Mouse (Mus musculus): ENCODE measurements around the gene Aph1a. TPM values are rescaled to one million over a fixed set of nuclear protein-coding genes. Genes with fewer than 3 reads are reported as not detected.

The Aph1a gene
- polyA plus RNA-seq, 1 experiment from 2014 or later: 11.8 TPM

DNA sequence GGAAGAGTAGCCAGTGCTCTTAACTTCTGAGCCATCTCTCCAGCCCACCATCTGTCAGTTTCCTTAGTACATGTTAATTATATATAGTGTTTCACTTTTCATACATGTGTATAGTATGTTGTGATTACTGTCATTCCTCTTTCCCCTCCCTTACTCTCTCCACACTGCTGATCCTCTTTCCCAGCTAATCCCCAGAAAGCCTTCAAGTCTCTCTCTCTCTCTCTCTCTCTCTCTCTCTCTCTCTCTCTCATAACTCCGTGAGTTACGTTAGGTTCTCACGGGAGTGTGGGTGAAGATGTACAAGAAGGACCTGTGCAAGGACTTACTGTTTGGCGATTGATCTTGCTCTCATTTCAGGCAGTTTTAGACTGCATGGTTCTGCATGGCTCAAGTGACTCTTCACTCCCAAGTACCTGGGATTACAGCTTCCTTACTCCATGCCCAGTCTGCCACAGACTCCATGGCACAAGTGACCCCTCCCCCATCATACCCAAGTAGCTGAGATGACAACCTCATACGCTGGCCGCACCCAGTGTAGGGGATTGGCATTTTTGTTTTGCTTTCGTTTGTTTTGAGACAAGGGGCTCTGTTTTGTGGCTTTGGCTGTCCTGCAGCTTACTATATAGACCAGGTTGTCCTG, 39.5 kb downstream of the Aph1a start:
- 90% methylated on average over 7 of the region's 7 CpGs for WGBS (ENCODE audit: insufficient replicate concordance)
- no peak overlapping the region for H3K9ac ChIP-seq
- no peaks in the 10 kb centered on the region for H3K27me3 ChIP-seq
- no peak for ATAC-seq (ENCODE audit: insufficient read depth)
- no peak overlapping the region for H3K4me2 ChIP-seq
- H3K9me3 ChIP-seq (replicated peaks): no peaks in the 10 kb centered on the region
- H3K36me3 ChIP-seq (replicated peaks): peaks cover 50% of the 10 kb centered on the region
- no peak overlapping the region for H3K27ac ChIP-seq (replicated peaks)
- no peak overlapping the region for H3K4me3 ChIP-seq (replicated peaks)
- peaks cover 26% of the 10 kb centered on the region for H3K4me1 ChIP-seq (replicated peaks)

DNA sequence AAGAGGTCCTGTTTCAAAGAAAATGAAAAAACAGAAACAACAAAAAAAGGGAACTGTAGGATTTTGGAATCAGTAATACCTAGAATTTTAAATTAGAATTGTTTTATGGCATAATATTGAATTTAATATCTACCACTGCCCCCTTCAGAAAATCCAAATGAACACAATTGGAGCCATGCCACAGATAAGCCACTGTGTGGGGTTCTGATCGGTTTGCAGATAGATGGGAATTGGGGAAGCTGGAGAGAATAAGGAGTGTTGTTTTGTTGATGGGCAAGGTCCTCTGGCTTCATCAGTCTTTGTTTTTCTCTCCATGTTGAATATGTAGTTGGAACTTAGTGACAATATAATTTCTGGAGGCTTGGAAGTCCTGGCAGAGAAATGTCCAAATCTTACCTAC, 40.7 kb downstream of the Aph1a start:
- Histone ChIP-seq H3K36me3 (replicated peaks) (peaks cover 62% of the 10 kb centered on the region), H3K4me3 (replicated peaks) (no peak overlapping the region), H3K9ac (no peak overlapping the region), H3K27ac (replicated peaks) (no peak overlapping the region), H3K27me3 (no peaks in the 10 kb centered on the region), H3K4me2 (no peak overlapping the region), H3K4me1 (replicated peaks) (peaks cover 22% of the 10 kb centered on the region), H3K9me3 (replicated peaks) (no peaks in the 10 kb centered on the region)
- WGBS (ENCODE audit: insufficient replicate concordance): 76% methylated on average over 1 of the region's 1 CpGs
- no peak for ATAC-seq (ENCODE audit: insufficient read depth)

DNA sequence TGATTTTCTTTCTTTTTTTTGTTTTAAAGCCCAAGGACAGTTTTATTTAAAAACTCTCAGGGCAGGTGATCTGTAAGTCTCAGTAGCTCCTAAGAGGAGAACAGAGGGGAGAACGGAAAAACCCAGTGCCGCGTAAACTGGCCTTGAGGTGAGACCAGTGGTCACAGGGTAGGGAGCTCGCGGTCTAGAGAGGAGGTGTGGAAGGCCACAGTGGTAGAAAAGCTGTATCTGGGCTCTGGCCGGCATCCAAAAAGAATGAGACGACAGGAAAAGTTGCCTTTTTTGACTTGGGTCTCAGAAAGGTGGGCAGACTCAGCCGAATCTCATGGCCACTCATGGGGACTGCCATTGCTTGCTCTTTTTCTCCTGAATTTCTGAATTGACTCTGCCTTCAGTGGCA, 44.4 kb downstream of the Aph1a start:
- Histone ChIP-seq H3K9ac (no peak overlapping the region), H3K4me2 (no peak overlapping the region), H3K4me1 (replicated peaks) (no peaks in the 10 kb centered on the region; the same call in 1 of the 2 replicates), H3K9me3 (replicated peaks) (no peaks in the 10 kb centered on the region), H3K27me3 (no peaks in the 10 kb centered on the region), H3K36me3 (replicated peaks) (peaks cover 98% of the 10 kb centered on the region), H3K27ac (replicated peaks) (no peak overlapping the region), H3K4me3 (replicated peaks) (no peak overlapping the region)
- ATAC-seq (ENCODE audit: insufficient read depth): no peak
- WGBS (ENCODE audit: insufficient replicate concordance): 89% methylated on average over 8 of the region's 8 CpGs

DNA sequence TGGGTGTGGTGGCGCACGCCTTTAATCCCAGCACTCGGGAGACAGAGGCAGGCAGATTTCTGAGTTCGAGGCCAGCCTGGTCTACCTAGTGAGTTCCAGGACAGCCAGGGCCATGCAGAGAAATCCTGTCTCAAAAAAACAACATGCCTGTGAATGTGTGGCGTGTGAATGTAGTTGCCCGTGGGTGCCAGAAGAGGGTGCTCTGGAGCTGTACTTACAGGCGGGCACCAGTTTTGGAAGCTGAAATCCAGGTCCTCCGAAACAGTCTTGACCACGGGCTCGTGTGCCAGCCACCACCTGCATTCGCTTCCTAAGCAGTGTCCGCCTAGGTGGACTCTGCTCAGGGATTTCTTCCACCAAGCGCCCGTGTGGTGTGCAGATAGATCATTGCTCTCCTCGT, 45.1 kb downstream of the Aph1a start:
- no peak overlapping the region for H3K4me2 ChIP-seq
- no peaks in the 10 kb centered on the region for H3K27me3 ChIP-seq
- no peak for ATAC-seq (ENCODE audit: insufficient read depth)
- H3K27ac ChIP-seq (replicated peaks): no peak overlapping the region
- H3K4me3 ChIP-seq (replicated peaks): no peak overlapping the region
- no peaks in the 10 kb centered on the region; the same call in 1 of the 2 replicates for H3K4me1 ChIP-seq (replicated peaks)
- no peaks in the 10 kb centered on the region for H3K9me3 ChIP-seq (replicated peaks)
- 86% methylated on average over 15 of the region's 15 CpGs for WGBS (ENCODE audit: insufficient replicate concordance)
- H3K36me3 ChIP-seq (replicated peaks): peaks cover 98% of the 10 kb centered on the region
- no peak overlapping the region for H3K9ac ChIP-seq

DNA sequence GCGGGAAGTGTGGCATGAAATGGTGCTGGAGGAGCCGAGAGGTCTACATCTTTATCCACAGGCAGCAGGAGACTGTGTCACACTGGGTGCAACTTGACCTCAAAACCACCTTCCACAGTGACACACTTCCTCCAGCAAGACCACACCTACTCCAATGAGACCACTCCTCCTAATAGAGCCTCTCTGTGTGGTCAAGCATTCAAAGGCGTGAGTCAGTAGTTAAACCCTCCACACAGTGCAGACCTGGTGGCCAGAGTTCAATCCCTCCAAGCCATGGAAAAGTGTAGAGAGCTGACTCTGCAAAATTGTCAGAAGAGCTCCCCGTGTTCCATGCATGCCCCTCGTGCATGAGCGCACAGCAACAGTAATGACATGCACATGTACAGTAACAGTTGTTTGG, 49.0 kb downstream of the Aph1a start:
- H3K9ac ChIP-seq: no peak overlapping the region
- ATAC-seq (ENCODE audit: insufficient read depth): no peak
- no peaks in the 10 kb centered on the region; the same call in 1 of the 2 replicates for H3K4me1 ChIP-seq (replicated peaks)
- H3K9me3 ChIP-seq (replicated peaks): no peaks in the 10 kb centered on the region
- no peaks in the 10 kb centered on the region for H3K27me3 ChIP-seq
- H3K27ac ChIP-seq (replicated peaks): no peak overlapping the region
- peaks cover 96% of the 10 kb centered on the region for H3K36me3 ChIP-seq (replicated peaks)
- H3K4me3 ChIP-seq (replicated peaks): no peak overlapping the region
- whole genome bisulfite sequencing (ENCODE audit: insufficient replicate concordance): 76% methylated on average over 6 of the region's 6 CpGs
- H3K4me2 ChIP-seq: no peak overlapping the region

DNA sequence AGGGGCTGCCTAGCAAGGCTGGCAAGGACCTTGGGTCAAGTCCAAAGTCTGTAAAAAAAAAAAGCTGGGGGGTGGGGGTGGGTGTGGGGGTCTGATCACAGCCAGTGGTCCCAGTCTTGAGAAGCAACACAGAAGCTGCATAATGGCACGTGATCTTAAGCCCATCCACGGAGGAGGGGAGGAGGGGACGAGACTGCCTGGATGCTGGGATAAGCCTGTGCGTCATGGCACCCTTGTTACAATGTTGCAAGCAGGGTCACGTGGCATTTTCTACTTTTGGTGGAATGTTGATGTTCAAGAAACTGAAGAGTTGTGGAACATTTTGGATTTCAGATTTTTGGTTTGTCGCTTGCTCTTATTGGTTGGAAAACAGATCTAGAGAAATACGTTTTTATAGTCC, 49.5 kb downstream of the Aph1a start:
- peaks cover 95% of the 10 kb centered on the region for H3K36me3 ChIP-seq (replicated peaks)
- no peak overlapping the region for H3K27ac ChIP-seq (replicated peaks)
- H3K27me3 ChIP-seq: no peaks in the 10 kb centered on the region
- no peak overlapping the region for H3K4me3 ChIP-seq (replicated peaks)
- no peak overlapping the region for H3K9ac ChIP-seq
- no peak overlapping the region for H3K4me2 ChIP-seq
- no peaks in the 10 kb centered on the region for H3K9me3 ChIP-seq (replicated peaks)
- no peak for ATAC-seq (ENCODE audit: insufficient read depth)
- no peaks in the 10 kb centered on the region; the same call in 1 of the 2 replicates for H3K4me1 ChIP-seq (replicated peaks)
- 93% methylated on average over 7 of the region's 7 CpGs for WGBS (ENCODE audit: insufficient replicate concordance)

DNA sequence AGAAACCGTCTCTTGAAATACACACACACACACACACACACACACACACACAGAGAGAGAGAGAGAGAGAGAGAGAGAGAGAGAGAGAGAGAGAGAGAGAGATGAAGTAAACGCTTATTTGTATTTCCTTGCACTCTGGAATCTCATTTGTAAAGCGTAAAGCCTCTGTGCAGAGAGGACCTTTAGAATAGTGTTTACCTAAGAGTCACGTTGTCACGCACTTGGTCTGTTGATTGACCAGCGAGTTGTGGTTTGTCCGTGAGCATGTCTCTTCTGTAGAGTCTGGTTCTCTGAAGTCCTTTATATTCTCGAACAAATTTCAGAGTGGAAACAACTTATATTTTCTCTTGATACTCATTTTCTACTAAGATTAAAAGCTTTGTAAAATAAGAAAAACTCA, 51.0 kb downstream of the Aph1a start:
- H3K36me3 ChIP-seq (replicated peaks): peaks cover 86% of the 10 kb centered on the region
- peaks cover 12% of the 10 kb centered on the region for H3K4me1 ChIP-seq (replicated peaks)
- H3K4me3 ChIP-seq (replicated peaks): no peak overlapping the region
- H3K27ac ChIP-seq (replicated peaks): no peak overlapping the region
- H3K4me2 ChIP-seq: no peak overlapping the region
- no peaks in the 10 kb centered on the region for H3K27me3 ChIP-seq
- ATAC-seq (ENCODE audit: insufficient read depth): no peak
- no peak overlapping the region for H3K9ac ChIP-seq
- no peaks in the 10 kb centered on the region for H3K9me3 ChIP-seq (replicated peaks)
- 85% methylated on average over 8 of the region's 8 CpGs for whole genome bisulfite sequencing (ENCODE audit: insufficient replicate concordance)

DNA sequence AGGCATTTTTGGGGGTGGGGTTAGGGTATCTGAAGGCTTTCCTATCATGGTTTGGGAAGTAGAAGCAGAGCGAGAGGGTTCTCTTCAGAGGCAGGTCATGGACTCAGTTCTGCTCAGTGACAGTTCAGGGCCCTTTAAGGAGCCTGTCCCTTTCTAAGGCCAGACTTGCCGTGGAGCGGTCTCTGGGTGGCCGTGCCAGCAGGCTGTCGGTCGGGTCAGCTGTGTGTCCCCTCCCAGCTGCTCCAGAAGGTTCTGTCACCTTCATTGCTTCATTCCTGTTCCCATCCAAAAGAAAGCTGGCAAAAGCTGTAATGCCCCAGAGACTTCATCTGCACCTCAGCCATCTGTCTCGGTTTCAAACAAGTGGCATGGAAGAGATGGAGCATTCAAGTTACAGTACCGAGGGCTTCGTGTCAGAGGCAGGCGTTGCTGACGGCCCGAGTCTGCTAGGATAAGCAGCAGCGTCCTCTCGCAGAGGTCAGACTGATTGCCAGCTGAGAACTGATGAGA, 52.0 kb downstream of the Aph1a start:
- Histone ChIP-seq H3K4me1 (replicated peaks) (peaks cover 20% of the 10 kb centered on the region), H3K4me2 (no peak overlapping the region), H3K27me3 (no peaks in the 10 kb centered on the region), H3K9me3 (replicated peaks) (no peaks in the 10 kb centered on the region), H3K4me3 (replicated peaks) (no peak overlapping the region), H3K36me3 (replicated peaks) (peaks cover 75% of the 10 kb centered on the region), H3K9ac (no peak overlapping the region), H3K27ac (replicated peaks) (no peak overlapping the region)
- WGBS (ENCODE audit: insufficient replicate concordance): 88% methylated on average over 14 of the region's 14 CpGs
- ATAC-seq (ENCODE audit: insufficient read depth): no peak

Other genes with a start within 250 kb of the Aph1a start
- 34.8 and 39.0 TPM in 2 replicates for gene Mcl1, start 235.2 kb upstream of the Aph1a start, polyA plus RNA-seq (2015; fragmentation: Nextera tagmentation; extraction: Ambion mirVana)
- 0.79 and 1.0 TPM in 2 replicates for gene Adamtsl4, start 206.1 kb upstream of the Aph1a start, polyA plus RNA-seq (2015; fragmentation: Nextera tagmentation; extraction: Ambion mirVana)
- 17.4 and 18.2 TPM in 2 replicates for gene Ecm1, start 154.4 kb upstream of the Aph1a start, polyA plus RNA-seq (2015; fragmentation: Nextera tagmentation; extraction: Ambion mirVana)
- 33.8 and 38.0 TPM in 2 replicates for gene Tars2, start 133.8 kb upstream of the Aph1a start, polyA plus RNA-seq (2015; fragmentation: Nextera tagmentation; extraction: Ambion mirVana)
- gene Rprd2, start 75.1 kb upstream of the Aph1a start, polyA plus RNA-seq (2015; fragmentation: Nextera tagmentation; extraction: Ambion mirVana): 6.5 and 6.8 TPM in 2 replicates
- 22.7 and 23.9 TPM in 2 replicates for gene Prpf3, start 38.1 kb upstream of the Aph1a start, polyA plus RNA-seq (2015; fragmentation: Nextera tagmentation; extraction: Ambion mirVana)
- 141 and 166 TPM in 2 replicates for gene Mrps21, start 22.4 kb upstream of the Aph1a start, polyA plus RNA-seq (2015; fragmentation: Nextera tagmentation; extraction: Ambion mirVana)
- gene Ciart, start 11.7 kb upstream of the Aph1a start, polyA plus RNA-seq (2015; fragmentation: Nextera tagmentation; extraction: Ambion mirVana): 1.2 and 1.4 TPM in 2 replicates
- gene BC028528, start 2.0 kb upstream of the Aph1a start, polyA plus RNA-seq (2015; fragmentation: Nextera tagmentation; extraction: Ambion mirVana): 6.6 and 7.0 TPM in 2 replicates
- gene Car14, start 10.7 kb downstream of the Aph1a start, polyA plus RNA-seq (2015; fragmentation: Nextera tagmentation; extraction: Ambion mirVana): 11.8 and 15.6 TPM in 2 replicates
- 117 and 129 TPM in 2 replicates for gene Anp32e, start 35.3 kb downstream of the Aph1a start, polyA plus RNA-seq (2015; fragmentation: Nextera tagmentation; extraction: Ambion mirVana)
- gene Plekho1, start 102.0 kb downstream of the Aph1a start, polyA plus RNA-seq (2015; fragmentation: Nextera tagmentation; extraction: Ambion mirVana): 5.9 and 6.6 TPM in 2 replicates
- gene Vps45, start 164.5 kb downstream of the Aph1a start, polyA plus RNA-seq (2015; fragmentation: Nextera tagmentation; extraction: Ambion mirVana): 12.6 and 14.1 TPM in 2 replicates
- gene Otud7b, start 210.6 kb downstream of the Aph1a start, polyA plus RNA-seq (2015; fragmentation: Nextera tagmentation; extraction: Ambion mirVana): 10.3 and 12.0 TPM in 2 replicates

All from liver, embryonic 15.5 days (tissue).